Mouse (Mus musculus) left cerebral cortex, adult 18-20 months (tissue): Measurements from ENCODE around the gene Syne3. TPM values are rescaled to one million over a fixed set of nuclear protein-coding genes. Genes with fewer than 3 reads are reported as not detected.

ENCODE experiments used
- DNase-seq, 2 experiments: peaks; one replicate each; pipeline ENCODE4 v3.0.0; 2021 to 2022; ENCODE audit warnings: low spot score in 2 of 2, mixed read lengths in 1 of 2
- total RNA-seq, 2 experiments: library from RNA; stranded (reverse); gene quantifications; 2 replicates each; pipeline ENCODE4 v1.2.3; 2021

Gene Syne3
- total RNA-seq, 2 experiments from 2014 or later: 1.8 to 2.3 TPM

DNA sequence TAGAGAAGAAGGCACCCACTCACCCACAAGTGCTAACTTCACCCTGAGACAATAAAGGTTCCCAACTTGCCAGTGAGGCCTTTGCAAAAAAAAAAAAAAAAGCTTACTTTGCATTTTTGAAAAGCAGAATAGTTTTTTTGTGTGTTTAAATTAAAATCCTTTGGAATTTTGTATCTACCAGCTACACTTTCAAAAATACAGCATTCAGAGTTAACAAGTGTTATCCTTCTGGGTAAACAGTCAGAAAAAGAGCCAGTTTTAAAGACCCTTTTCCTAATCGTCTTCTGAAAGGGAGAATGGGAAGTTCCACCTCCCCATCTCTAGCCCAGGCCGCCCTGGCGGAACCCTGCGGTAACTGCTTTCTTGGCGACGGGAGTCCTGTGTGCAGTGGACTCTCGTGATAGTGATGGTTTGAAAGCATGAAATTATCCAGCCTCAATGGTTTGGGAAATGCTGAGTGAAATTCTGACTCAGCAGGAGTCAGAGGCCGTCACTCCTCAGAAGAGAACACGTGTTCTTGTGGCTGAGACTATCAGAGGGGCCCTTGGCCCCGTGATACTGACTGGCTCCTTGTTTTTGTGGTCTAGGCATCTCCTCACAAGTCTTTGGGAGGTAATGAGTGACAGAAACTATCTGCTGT lies 16.5 kb upstream of the Syne3 start:
- no peak for DNase-seq

DNA sequence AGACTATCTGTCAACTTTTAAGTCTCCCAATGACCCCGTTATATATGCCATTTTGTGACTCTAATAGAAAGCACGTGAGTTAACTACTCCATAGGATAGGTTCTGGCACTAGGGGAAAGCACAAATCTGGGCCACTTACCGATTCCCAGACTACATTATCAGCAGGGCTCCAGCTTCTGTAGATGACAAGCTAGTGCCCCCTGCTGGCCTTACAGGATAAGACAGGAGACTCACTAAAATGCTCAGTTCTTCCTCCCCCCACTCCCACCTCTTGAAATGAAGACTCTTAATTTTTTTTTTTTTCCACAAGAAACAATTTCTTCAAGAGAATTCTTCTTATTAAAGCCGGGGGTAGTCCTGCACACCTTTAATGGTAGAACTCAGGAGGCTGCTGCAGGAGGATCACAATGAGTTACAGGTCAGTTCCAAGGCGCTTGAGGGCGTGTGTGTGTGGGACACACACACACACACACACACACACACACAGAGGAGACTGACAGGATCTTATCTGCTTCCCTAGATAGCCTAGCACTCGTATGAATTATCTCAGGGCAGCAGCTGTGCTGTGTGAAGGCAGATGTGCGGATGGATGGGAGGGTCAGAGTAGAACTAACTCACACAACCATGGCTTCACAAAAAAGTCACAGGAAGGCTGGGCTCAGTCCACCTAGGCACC lies 15.8 kb upstream of the Syne3 start:
- DNase-seq: peak; percentile 69 to 82

- DNase-seq: no peak
Observed at GRCm38 (mm10) chr12:105022776-105023175, 13.2 kb upstream of the Syne3 start.

GRCm38 (mm10) chr12:105022141-105022540 lies 12.5 kb upstream of the Syne3 start:
- DNase-seq: no peak

- DNase-seq: no peak
Observed at GRCm38 (mm10) chr12:105021441-105022069, 11.9 kb upstream of the Syne3 start.

GRCm38 (mm10) chr12:105019359-105020219 lies 10.0 kb upstream of the Syne3 start:
- no peak for DNase-seq

DNA sequence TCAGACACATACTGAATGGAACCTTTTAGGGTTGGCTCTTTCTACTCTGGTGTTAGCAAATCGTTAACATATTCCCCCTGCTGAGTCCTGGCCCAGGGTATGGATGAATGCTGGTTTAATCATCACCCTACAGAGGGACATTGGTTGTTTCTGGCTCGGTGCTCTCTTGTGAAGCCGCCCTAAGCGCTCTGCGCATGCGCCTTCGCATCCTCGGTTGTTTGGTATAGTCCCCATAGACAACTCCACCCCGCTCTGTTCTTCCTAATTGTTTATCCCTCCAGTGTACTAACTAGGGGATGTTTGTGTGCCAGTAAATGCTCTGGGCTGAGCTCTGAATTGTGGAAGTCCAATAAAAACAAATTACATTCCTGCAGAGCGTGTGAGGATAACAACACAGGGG lies 7.0 kb upstream of the Syne3 start:
- DNase-seq: no peak

DNA sequence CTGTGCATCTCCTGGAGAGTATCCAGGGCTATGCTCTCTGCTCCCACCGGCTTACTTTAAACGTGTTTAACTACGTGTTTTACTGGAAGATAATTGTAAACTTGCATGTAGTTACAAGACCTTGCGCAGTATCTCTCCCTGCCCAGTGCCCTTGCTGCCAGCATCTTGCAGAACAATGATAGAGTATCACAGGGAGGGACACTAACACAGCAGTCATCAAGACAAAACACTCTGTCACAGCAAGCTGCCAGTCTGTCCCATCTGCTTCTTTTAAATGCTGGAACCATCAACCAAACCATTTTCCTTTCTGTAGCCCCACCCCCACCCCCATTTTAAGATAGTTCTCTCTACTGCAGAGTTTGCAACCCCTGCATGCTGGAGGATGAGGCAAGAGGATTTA lies 6.6 kb upstream of the Syne3 start:
- no peak for DNase-seq

DNA sequence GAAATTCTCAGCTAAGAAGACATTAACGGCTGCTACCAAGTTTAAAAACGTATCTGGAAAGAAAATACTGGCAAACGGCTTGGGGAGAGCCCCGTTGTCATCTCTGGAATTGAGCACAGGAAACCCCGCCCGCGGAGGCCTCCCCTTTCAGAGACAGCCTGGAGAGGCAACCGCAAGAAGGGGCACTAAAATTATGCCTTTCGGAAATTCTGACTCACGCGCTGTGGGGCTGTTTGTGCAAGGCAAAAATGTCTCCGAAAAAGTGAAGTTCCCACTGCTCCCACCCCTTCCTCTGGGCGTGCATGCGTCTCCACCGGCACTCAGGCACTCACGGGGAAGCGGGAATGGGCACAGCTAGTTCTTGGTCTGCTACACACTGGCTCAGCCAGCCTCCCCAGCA lies 3.5 kb upstream of the Syne3 start:
- DNase-seq: peak; percentile 64 to 70

DNA sequence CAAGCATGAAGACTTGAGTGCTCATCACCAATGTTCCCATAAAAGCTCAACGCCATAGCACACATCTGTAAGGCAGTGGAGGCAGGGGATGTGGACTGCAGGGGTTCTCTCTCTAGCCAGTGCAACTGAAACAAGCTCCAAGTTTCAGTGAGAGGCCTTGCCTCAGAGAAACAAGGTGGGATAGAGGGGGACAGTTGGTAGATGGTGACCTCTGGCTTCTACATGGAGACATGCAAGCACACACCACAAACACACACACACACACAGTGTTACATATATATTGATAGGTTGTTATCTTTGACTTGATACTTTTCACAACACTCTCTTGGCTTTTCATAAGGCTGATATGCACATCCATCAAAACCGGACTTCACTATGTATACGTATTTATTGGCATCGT lies 2.7 kb upstream of the Syne3 start:
- DNase-seq: no peak

DNA sequence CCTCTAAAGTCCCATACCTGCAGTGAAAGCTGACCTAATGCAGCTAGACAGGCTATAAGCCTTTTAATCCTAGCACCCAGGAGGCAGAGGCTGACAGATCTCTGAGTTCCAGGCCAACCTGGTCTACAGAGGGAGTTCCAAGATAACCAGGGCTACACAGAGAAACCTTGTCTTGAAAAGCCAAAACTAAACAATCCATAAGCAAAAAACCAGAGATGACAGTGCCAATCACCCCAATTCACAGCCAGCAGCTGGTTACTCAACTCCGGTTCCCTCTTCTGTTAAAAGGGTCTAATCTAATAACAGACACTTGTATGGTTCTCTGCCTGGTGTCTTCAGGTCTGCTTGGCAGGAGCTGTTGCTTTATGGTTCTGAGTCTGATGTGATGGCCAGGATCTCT lies 2.0 kb upstream of the Syne3 start:
- no peak for DNase-seq

DNA sequence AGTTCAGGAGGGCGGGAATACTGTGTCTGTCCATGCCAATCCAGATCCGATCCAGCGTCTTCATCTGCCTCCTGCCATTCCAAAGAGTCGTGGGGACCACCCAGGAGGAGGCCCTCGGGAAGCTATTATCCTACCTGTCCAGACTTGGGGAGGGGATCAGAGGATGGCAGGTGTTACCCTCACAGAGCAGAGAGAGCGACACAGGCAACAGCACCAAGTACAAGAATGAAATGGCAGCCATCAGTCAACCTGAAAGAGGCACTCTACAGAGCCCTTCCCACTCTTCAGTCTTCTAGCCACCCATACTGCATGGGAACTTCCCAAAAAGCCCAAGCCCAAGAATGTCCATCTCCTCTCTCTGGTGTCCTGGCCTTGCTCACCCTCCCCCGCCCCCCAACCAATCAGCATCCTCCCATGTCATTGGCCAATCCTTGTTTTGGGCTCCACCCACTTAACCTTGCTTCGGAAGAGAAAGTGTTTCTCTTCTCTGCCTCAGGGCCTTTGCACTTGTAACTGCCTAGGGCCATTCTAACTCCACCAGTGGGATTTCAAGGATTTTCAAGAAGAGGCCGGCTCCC lies 693 bp upstream of the Syne3 start:
- DNase-seq: no peak

DNA sequence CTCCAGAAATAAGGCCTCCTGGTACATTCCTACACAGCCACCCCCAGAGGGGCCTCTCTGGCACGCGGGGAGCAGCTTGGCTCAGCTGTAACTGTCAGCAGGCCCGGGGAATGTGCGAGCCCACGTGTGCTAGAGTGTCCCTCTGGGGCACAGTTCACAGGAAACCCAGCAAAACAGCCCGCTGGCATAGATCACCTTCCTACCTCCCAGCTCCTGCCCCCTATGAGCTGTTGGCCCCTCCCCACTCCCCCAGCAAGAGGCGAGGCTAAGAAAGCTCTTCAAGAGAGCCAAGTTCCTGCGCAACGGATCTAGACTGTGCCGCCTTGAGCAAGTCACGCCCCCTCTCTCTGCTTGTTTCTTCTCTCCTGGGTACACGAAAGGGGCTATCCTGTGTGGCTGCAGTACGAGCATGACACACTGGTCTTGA lies 844 bp downstream of the Syne3 start:
- no peak for DNase-seq

- DNase-seq: no peak
Observed at GRCm38 (mm10) chr12:105008150-105008549, 1.5 kb downstream of the Syne3 start.

- DNase-seq: no peak
Observed at GRCm38 (mm10) chr12:105005715-105005972, 4.0 kb downstream of the Syne3 start.

- no peak for DNase-seq
Observed at GRCm38 (mm10) chr12:105004956-105005714, 4.5 kb downstream of the Syne3 start.

GRCm38 (mm10) chr12:105003715-105004114 lies 5.9 kb downstream of the Syne3 start:
- no peak for DNase-seq

DNA sequence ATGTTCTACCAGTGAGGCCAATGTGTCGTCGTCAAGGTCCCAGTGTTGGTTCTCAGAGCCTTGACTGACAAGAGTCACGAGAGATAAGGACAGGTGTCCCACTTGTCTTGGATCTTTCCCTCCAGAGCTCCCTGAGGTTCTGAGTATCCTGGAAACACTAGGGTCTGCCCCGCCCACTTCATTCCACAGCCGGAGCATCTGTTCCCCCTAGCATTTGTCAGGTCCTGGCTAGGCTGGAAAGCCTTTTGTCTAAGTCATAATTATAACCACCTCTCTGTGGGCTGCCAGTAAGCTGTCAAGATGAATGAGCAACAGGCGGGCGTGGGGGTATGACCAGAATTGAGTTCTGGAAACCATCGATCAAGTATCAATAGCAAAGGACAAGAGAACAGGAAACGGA lies 6.5 kb downstream of the Syne3 start:
- no peak for DNase-seq

DNA sequence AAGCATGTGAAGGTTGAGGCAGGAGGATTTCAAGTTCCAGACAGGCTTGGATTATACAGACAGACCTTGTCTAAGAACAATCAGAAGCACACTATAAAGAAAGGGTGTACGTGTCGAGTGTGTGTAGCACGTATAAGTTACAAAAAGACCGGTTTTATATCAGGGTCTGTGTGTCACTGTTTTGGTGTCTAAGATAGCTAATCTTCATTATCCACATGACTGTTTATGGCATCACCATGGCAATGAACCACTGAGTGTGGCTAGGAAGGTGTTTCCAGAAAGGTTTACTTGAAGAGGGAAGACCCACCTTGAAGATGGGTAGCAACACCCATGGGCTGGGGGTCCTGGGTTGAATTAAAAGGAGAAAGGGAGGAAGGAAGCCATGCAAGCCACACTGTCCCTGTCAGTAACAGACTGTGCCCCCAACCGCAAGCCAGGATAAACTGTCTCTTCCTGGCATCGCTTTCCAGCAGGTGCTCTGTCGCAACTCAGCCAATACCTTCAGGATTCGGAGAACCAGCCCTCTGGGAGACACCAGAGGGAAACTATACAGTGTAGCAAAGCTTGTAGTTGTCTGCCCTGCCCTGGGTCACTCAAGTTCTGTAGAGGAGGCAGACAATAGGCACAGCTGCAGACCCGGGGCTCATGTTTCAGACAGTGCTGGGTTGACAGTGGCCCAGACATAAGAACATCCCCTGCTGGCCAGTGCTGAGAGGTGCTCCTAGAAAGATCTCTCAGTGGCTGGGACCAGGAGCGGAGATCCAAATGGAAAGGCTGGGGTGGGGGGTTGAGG lies 7.1 kb downstream of the Syne3 start:
- DNase-seq: no peak

GRCm38 (mm10) chr12:105001317-105001716 lies 8.3 kb downstream of the Syne3 start:
- no peak for DNase-seq
